ENCODE assay signal across 14 mouse cellular contexts in genomic region chr19:26506802-26507201, GRCm38 (mm10).
"Had no signal": no experiment of that assay in that cellular context is flagged by ENCODE, and none has a peak within 500 bp of the region (broad histone marks: within the 10 kb centered on the region; RNA-seq: fewer than 3 reads in every experiment).

No protein-coding gene starts in this region.

- ATAC-seq: lung, postnatal 0 days; midbrain, embryonic 16.5 days had no signal

- H3K9me3 ChIP-seq: stomach, embryonic 15.5 days had no signal

- H3K4me1 ChIP-seq: stomach, embryonic 15.5 days had no signal

- DNase-seq: kidney, adult 11 months; kidney, postnatal 36 days; left cerebral cortex, postnatal 4 days; lung, adult 2 months; lung, postnatal 4 days; spleen, adult 18-20 months; thymus, adult 2 months; thymus, postnatal 25 days had no signal

- H3K36me3 ChIP-seq: limb, embryonic 13.5 days; midbrain, embryonic 12.5 days; stomach, embryonic 15.5 days had no signal

- H3K4me3 ChIP-seq: limb, embryonic 13.5 days; midbrain, embryonic 12.5 days; stomach, embryonic 15.5 days had no signal

- H3K4me2 ChIP-seq: limb, embryonic 13.5 days; midbrain, embryonic 12.5 days; stomach, embryonic 15.5 days had no signal

- H3K27ac ChIP-seq: limb, embryonic 13.5 days; liver, embryonic 14.5 days; midbrain, embryonic 12.5 days; stomach, embryonic 15.5 days had no signal

- H3K9ac ChIP-seq: limb, embryonic 13.5 days; liver, embryonic 14.5 days; midbrain, embryonic 12.5 days; stomach, embryonic 15.5 days had no signal

- H3K27me3 ChIP-seq: limb, embryonic 13.5 days; midbrain, embryonic 12.5 days; stomach, embryonic 15.5 days had no signal
